Mouse (Mus musculus): ENCODE results near the gene Dlat.
"Not testable (repeated sequence)": the region's sequence is repeated elsewhere in the genome, so short reads cannot be mapped to it uniquely, and the experiment has no call there.

The Dlat gene

DNA sequence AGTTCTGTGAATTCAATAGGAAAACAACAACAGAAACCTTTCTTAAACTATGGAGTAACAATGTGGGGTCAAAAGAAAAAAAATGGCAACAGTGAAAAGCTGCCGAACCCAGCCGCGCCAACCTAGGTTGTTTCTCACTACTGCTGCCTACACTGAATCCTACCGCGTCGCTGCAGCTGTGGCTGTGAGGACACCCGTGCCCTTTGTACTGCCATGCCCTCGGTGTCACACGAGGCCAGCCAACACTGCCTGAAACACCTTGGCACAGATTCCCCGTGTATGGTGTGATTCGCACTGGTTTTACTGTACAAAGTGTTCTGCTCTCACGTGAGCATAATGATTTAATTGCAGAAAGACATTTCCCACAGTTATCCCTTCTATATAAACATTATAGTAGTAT, 851 bp upstream of the Dlat start:
- DNase-seq (ENCODE audit: low spot score) = no peak

DNA sequence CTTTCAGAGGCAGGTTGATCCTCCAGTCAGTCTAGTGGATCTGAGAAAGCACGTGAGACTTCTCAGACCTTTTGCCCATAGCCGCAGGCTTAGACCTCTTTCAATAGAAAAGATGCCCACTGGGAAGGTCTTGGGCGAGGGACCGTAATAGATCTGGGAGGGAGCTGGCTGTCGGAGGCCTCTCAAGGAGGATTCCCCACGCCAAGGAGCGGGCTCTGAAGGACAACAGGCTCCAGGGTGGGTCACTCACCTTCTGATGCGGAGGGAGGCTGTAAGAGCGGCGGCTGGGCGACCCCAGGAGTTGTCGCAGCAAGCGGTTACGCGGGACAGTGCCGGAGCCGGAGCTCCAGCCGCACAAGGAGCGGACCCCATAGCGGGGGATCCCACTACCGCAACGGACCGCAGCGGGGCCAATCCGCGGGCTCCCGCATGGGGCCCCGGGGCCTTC, 615 bp downstream of the Dlat start:
- DNase-seq (ENCODE audit: low spot score) = no peak

GRCm38 (mm10) chr9:50658391-50658790, 1.2 kb downstream of the Dlat start:
- peak; percentile 12 for DNase-seq (ENCODE audit: low spot score)

GRCm38 (mm10) chr9:50650503-50650902, 9.1 kb downstream of the Dlat start:
- DNase-seq (ENCODE audit: low spot score) = peak; percentile 12

- DNase-seq (ENCODE audit: low spot score) = no peak
Measured at GRCm38 (mm10) chr9:50646826-50647370, 12.7 kb downstream of the Dlat start.

GRCm38 (mm10) chr9:50634270-50634669, 25.3 kb downstream of the Dlat start:
- no peak for DNase-seq (ENCODE audit: low spot score)

GRCm38 (mm10) chr9:50633059-50633458, 26.5 kb downstream of the Dlat start:
- no peak for DNase-seq (ENCODE audit: low spot score)

DNA sequence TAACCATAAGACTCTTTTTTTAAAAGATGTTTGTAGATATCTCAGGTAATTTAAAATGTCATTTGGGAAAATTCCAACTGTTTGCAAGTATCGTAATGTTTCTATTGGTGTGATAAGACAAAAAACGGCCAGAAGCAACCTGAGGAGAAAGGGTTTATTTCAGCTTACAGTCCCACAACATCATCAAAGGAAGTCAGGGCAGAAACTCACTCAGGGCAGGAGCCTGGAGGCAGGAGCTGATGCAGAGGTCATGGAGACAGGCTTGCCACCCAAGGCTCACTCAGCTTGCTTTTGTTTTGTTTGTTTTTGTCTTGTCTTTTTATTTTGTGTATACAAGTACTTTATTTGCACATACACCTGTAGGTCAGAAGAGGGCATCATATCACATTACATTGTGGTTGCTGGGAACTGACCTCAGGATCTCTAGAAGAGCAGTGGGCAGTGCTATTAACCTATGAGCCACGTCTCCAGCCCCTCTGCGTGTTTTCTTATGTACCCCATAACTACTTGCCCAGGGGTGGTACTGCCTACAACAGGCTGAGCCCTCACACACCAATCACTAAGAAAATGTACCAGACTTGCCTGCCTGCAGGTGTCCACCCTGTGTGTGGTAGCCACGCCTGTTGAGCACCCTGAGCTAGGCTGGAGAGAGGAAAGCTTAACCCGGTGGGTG, 27.4 kb downstream of the Dlat start:
- DNase-seq (ENCODE audit: low spot score) = no peak

DNA sequence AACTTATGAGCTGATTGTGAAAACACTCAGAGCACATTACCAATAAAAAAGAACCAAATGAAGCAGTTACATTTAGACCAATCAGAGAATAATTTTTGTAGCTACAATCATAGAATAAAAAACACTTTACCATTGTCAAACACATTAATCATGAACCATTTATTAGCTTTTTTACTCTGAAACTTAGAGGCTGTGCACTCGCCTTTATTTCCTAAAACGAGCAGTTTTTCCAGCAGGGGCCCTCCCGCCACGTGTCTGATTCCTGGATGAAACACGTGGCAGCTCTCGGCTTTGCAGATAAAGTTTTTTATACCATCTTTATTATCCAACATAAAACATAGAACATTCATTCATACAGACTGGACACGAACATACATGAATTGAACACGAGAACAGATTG, 28.7 kb downstream of the Dlat start:
- not testable (repeated sequence) for DNase-seq (ENCODE audit: low spot score)

DNA sequence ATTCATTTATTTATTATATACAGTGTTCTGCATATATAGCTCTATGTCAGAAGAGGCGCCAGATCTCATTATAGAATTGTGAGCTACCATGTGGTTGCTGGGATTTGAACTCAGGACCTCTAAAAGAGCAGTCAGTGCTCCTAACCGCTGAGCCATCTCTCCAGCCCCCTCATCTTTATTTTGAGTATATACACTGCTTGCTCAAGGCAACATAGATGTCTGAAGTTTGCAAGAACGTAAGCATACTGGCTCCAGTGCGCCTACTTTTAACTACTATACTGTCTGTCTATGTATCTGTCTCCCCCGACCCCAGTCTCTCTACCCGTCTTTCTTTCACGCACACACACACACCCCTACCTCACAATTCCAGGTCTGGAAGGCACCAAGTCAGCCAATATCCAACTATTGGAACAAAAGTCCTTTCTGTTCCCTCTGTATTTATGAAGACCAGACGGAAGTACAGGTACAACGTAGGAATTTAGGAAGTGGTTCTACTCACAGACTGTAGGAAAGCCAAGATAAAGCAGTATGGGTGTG, 41.7 kb downstream of the Dlat start:
- DNase-seq (ENCODE audit: low spot score) = no peak

DNA sequence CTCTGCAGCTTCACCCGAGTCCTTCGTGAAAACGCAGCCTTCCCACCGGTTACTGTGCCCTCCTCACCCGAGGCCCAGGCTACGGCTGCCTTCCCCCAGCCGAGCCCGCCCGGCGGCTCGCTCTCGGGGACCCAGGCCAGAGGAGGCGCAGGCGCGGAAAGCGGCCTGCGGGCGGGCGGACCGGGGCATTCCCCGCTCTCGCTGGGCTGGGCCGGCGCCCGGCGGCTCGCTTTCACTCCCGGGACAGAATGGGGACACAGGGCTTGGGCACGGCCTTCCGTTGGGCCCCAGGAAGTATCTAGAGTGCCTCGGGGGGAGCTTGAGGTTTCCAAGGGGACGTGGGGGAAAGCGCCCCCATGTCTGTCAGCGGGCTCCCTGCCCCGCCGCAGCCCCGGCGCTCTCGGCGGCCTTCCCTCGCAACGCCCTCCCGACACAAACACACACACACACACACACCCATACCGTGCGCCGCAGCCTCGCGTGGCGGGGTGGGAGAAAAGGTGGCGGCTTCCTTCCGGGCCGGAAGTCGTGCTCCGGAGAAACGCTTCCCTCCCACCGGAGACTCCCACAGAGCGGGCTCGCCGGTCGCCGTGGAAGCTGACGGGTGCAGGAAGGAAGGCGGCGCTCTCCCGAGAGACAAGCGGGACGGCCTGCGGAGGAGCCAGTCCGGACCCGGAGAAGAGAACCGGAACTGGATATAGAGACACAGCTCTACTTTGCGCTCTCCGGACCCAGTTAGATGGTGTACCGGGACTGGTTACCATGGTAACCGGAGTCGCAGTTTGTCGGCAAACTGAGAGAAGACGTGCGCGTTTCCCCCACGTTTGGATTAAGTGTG, 42.6 kb downstream of the Dlat start, which contains the start of the genes Pih1d2 and Nkapd1:
Gene Pih1d2 (plus strand): TSS at position 556 of the 838 bp plus-strand sequence.
Gene Nkapd1 (minus strand): TSS at position 699 of the 838 bp plus-strand sequence.
- DNase-seq (ENCODE audit: low spot score) = peak; percentile 90

DNA sequence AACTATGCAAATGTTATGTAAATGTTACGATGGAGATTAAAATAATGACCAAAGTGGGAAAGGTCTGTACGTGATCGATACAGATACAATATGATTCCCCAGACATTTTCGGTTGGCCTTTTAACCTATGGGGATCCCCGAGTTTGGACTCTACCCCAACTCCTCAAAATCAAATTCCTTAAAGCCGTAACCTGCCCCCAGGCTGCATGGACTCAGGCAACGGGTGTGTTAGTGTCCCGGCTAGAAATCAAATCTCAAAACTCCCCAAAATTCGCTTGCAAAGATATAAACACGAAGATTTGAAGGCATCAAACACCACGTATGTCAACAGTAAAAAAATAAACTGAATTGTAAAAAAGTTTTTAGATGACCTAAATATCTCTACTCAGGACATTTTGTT, 43.4 kb downstream of the Dlat start:
- DNase-seq (ENCODE audit: low spot score) = no peak

- no peak for DNase-seq (ENCODE audit: low spot score)
Measured at GRCm38 (mm10) chr9:50612115-50612514, 47.5 kb downstream of the Dlat start.

DNA sequence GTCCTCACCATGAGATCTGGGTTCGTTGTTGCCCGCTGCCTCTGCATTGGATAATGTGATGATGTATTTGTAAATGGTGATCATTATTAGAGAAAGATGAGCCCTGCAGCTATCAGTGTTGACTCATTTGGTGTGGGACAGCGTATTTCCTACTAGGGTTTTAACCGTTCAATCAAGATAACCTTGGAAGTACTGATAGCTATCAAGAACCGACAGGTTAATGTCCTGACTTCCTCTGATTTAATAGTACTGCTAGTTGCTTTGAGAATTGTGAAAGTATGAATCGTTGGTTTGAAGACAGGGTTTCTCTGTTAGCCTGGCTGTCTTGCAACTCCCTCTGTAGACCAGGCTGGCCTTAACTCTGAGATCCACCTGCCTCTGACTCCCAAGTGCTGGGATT, 55.2 kb downstream of the Dlat start:
- DNase-seq (ENCODE audit: low spot score) = no peak

GRCm38 (mm10) chr9:50603998-50604324, 55.6 kb downstream of the Dlat start:
- no peak for DNase-seq (ENCODE audit: low spot score)

DNA sequence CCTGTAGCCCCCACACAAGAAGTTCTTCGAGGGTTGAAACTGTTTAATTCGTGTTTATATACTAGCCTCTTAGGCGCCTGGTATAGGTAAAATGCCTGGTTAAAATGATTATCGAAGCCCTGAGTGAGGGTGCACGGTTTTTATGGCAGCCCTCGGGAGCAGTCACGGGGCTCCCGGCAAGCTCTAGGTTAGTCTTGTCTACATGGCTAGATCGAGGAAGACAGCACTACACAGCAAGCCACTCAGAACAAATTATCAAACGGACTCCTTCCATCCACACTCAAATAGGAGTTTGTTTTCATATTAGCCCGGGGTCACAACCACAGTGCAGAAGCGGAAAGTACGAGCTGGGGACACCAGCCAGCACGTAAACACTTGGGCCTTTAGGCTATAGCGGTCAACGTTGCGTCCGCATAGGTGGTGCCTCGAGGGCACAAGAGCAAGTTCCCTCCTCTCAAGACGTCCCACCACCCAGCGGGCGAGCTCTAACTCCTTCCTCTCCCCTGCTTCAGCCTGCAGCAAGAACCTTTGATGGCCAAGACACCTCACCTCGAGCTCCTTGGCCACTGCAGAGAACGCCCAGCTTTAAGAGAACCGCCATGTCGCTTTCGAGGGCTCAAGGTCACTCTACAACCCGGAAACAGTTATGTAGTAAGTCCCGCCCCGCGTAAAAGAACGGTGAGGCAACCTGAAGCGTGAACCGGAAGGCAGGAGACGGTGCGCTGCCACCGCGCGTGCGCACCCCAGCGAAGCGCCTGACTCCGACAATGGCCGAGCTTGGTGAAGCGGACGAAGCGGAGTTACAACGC, 56.2 kb downstream of the Dlat start, which contains the start of the genes Sdhd and Timm8b:
Gene Sdhd (minus strand): TSS at position 624 of the 809 bp plus-strand sequence.
Gene Timm8b (plus strand): TSS at position 722 of the 809 bp plus-strand sequence.
- peak; percentile 94 for DNase-seq (ENCODE audit: low spot score)

DNA sequence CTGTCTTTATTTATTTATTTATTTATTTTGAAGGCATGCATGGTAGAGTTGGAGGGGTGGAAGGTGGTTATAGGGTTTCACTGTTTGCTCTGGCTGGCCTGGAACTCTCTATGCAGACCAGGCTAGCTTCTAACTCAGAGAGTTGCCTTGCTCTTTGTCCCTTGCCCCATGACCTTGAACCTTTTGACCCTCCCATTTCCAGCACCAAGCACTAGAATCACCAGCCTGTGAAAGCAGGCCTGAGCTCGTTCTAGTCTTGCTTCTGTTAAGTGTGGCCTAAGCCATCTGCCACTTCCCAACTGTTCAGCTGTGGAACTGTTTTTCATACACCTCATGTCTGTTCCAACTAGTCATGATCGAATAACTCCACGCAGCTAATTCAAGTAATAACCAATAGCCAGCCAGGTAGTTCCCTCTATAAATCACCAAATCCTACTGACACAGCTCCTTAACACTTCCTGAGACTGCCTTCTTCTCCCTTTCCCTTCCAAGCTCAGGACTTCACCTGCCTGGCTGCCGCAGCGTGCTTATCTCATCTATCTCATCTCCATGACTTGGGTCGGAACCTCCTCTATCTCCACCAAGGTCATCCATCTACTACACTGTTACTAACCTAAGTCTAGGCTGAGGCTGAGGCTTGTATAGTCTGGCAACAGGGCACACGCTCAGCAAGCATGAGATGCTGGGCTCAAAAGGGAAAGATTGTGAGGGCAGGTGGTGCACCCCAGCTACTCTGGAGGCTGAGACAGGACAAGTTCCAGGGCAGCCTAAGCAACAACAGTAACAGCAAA, 57.3 kb downstream of the Dlat start:
- DNase-seq (ENCODE audit: low spot score) = peak; percentile 63

- DNase-seq (ENCODE audit: low spot score) = no peak
Measured at GRCm38 (mm10) chr9:50601536-50601935, 58.0 kb downstream of the Dlat start.

GRCm38 (mm10) chr9:50596973-50597372, 62.6 kb downstream of the Dlat start:
- no peak for DNase-seq (ENCODE audit: low spot score)

- peak; percentile 70 for DNase-seq (ENCODE audit: low spot score)
Measured at GRCm38 (mm10) chr9:50594794-50595417, 64.7 kb downstream of the Dlat start.

All from yolk sac, embryonic 10.5 days (tissue).